ENCODE assay signal across 25 mouse cellular contexts in genomic region chr7:91132128-91132527, GRCm38 (mm10).
"Had no signal": no experiment of that assay in that cellular context is flagged by ENCODE, and none has a peak within 500 bp of the region (broad histone marks: within the 10 kb centered on the region; RNA-seq: fewer than 3 reads in every experiment).

No protein-coding gene starts in this region.

- DNase-seq: gastrocnemius, postnatal 14 days; gastrocnemius, postnatal 36 days; heart, adult 11 months; heart, adult 2 months; heart, postnatal 14 days; heart, postnatal 36 days; kidney, adult 11 months; kidney, adult 9 months; kidney, postnatal 14 days; kidney, postnatal 36 days; layer of hippocampus, adult 9-11 months; layer of hippocampus, postnatal 36 days; left cerebral cortex, postnatal 4 days had no signal

- H3K4me3 ChIP-seq: heart, adult 2 months; heart, embryonic 13.5 days; heart, embryonic 15.5 days; hindbrain, embryonic 13.5 days; hindbrain, embryonic 15.5 days; kidney, embryonic 15.5 days; limb, embryonic 13.5 days; limb, embryonic 15.5 days; liver, embryonic 12.5 days had no signal

- H3K27ac ChIP-seq: heart, adult 2 months; heart, embryonic 13.5 days; heart, embryonic 15.5 days; hindbrain, embryonic 13.5 days; hindbrain, embryonic 15.5 days; hindbrain, postnatal 0 days; kidney, embryonic 15.5 days; kidney, postnatal 0 days; limb, embryonic 13.5 days; limb, embryonic 15.5 days; liver, embryonic 12.5 days; liver, embryonic 14.5 days had no signal

- ATAC-seq: hindbrain, postnatal 0 days; intestine, embryonic 16.5 days; liver, embryonic 12.5 days had no signal
